Mouse (Mus musculus) thymus, adult 2 months (tissue): ENCODE data around the gene Large2.

Experiments
- CTCF ChIP-seq: fragments of 200-500 bp; IDR thresholded peaks from 2 replicates; pipeline ENCODE4 v1.5.1; 2012; ENCODE audit warnings: mild to moderate bottlenecking, control low read depth, low read length, moderate library complexity, borderline replicate concordance; ENCODE audit not compliant: control insufficient read depth, poor library complexity, insufficient read depth; ENCODE audit errors: extremely low read depth
- POLR2A ChIP-seq: fragments of 200-500 bp; IDR thresholded peaks from 2 replicates; pipeline ENCODE4 v1.6.1; 2012; ENCODE audit warnings: mild to moderate bottlenecking, low read length, control low read depth, moderate library complexity; ENCODE audit not compliant: control insufficient read depth, poor library complexity, insufficient read depth; ENCODE audit errors: extremely low read depth

DNA sequence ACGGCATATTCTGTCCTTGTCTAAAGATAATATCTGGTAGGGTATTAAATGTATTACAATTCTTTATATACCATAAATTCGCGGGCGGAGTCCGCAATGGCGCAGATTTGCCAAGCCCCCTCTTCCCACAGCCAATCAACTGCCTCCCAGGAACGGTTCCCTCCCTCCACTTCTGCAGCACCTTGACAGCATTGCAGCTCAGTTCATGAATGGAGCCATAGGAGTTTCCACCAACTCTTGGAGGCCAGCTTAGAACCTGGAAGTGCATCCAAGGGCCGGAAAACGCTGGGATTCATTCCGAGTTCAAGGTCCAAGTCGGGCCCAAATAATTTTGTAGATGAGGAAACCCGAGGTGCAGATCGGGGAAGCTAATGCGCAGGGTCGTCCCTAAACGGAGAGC is at the start of gene Large2, which contains the start of gene Pex16:
- TF ChIP-seq POLR2A (no peak), CTCF (no peak)
